Mouse (Mus musculus) neural tube, embryonic 13.5 days (tissue): ENCODE data around the gene Shank2. TPM values are rescaled to one million over a fixed set of nuclear protein-coding genes. Genes with fewer than 3 reads are reported as not detected.

Experiments
- ATAC-seq: fragments of 200-750 bp; cut with Nextera tagmentation; 2 replicates; pipeline ENCODE4 v1.8.0; 2017; ENCODE audit warnings: low read depth, mild to moderate bottlenecking, moderate TSS enrichment, moderate library complexity
- H3K27ac ChIP-seq: fragments of 300-500 bp; sonication (generic); replicated peaks from 2 replicates; pipeline ENCODE4 v1.5.1; 2015; ENCODE audit warnings: moderate library complexity, mild to moderate bottlenecking, inconsistent platforms
- H3K27me3 ChIP-seq: fragments of 300-500 bp; sonication (generic); 2 replicates; pipeline ENCODE4 v1.6.1; 2015; ENCODE audit warnings: mild to moderate bottlenecking, inconsistent platforms
- H3K36me3 ChIP-seq: fragments of 300-500 bp; sonication (generic); 2 replicates; pipeline ENCODE4 v1.6.1; 2015; ENCODE audit warnings: mild to moderate bottlenecking, inconsistent platforms
- H3K4me1 ChIP-seq: fragments of 300-500 bp; sonication (generic); replicated peaks from 2 replicates; pipeline ENCODE4 v1.6.1; 2015; ENCODE audit warnings: inconsistent platforms
- H3K4me2 ChIP-seq: fragments of 300-500 bp; sonication (generic); 2 replicates; pipeline ENCODE4 v1.6.1; 2015; ENCODE audit warnings: inconsistent platforms, mild to moderate bottlenecking, moderate library complexity
- H3K4me3 ChIP-seq: fragments of 300-500 bp; sonication (generic); 2 replicates; pipeline ENCODE4 v1.5.1; 2015; ENCODE audit warnings: mild to moderate bottlenecking, inconsistent platforms
- H3K9ac ChIP-seq: fragments of 300-500 bp; sonication (generic); 2 replicates; pipeline ENCODE4 v1.6.1; 2015; ENCODE audit warnings: moderate library complexity, mild to moderate bottlenecking, inconsistent platforms
- H3K9me3 ChIP-seq: fragments of 300-500 bp; sonication (generic); 2 replicates; pipeline ENCODE4 v1.6.1; 2016; ENCODE audit warnings: inconsistent platforms
- WGBS: fragments of 180-500 bp; shearing (Covaris S2); methylation state at CpG from one replicate; pipeline ENCODE4 v1.1.7; 2015; 5-methylcytosine and 5-hydroxymethylcytosine counted together
- polyA plus RNA-seq: library from polyadenylated mRNA; unstranded; fragments of >200 nt; fragmentation: Nextera tagmentation; extraction: Ambion mirVana; gene quantifications from 2 replicates; pipeline ENCODE4 v1.2.1, GENCODE M21; 2015

The Shank2 gene
- polyA plus RNA-seq, 1 experiment from 2014 or later, result 6.7 TPM

- H3K9me3 ChIP-seq, result no peaks in the 10 kb centered on the region
- no peaks in the 10 kb centered on the region; the same call in 1 of the 2 replicates for H3K4me1 ChIP-seq
- H3K4me3 ChIP-seq, result no peak overlapping the region
- no peak for ATAC-seq
- no peaks in the 10 kb centered on the region for H3K27me3 ChIP-seq
- no peak overlapping the region for H3K9ac ChIP-seq
- no peak overlapping the region for H3K4me2 ChIP-seq
- no peak overlapping the region for H3K27ac ChIP-seq
- no peaks in the 10 kb centered on the region for H3K36me3 ChIP-seq
- 46% methylated on average over 8 of the region's 8 CpGs for WGBS
Observed at GRCm38 (mm10) chr7:144153682-144154081, 152.0 kb downstream of the Shank2 start.

GRCm38 (mm10) chr7:144157936-144158335 lies 156.2 kb downstream of the Shank2 start:
- 92% methylated on average over 8 of the region's 8 CpGs for WGBS
- peaks cover 7% of the 10 kb centered on the region; the same call in 1 of the 2 replicates for H3K4me1 ChIP-seq
- no peaks in the 10 kb centered on the region for H3K9me3 ChIP-seq
- H3K27ac ChIP-seq, result no peak overlapping the region
- no peak overlapping the region for H3K4me3 ChIP-seq
- no peaks in the 10 kb centered on the region for H3K36me3 ChIP-seq
- H3K9ac ChIP-seq, result no peak overlapping the region
- no peak for ATAC-seq
- no peaks in the 10 kb centered on the region for H3K27me3 ChIP-seq
- H3K4me2 ChIP-seq, result no peak overlapping the region

- WGBS, result 69% methylated on average over 8 of the region's 8 CpGs
- Histone ChIP-seq H3K9ac (no peak overlapping the region), H3K4me2 (no peak overlapping the region), H3K9me3 (no peaks in the 10 kb centered on the region), H3K4me3 (no peak overlapping the region), H3K4me1 (peaks cover 7% of the 10 kb centered on the region; the same call in 1 of the 2 replicates), H3K27ac (no peak overlapping the region), H3K36me3 (no peaks in the 10 kb centered on the region), H3K27me3 (no peaks in the 10 kb centered on the region)
- ATAC-seq, result no peak
Observed at GRCm38 (mm10) chr7:144159556-144159955, 157.8 kb downstream of the Shank2 start.

- no peak for ATAC-seq
- H3K9ac ChIP-seq, result no peak overlapping the region
- H3K4me2 ChIP-seq, result no peak overlapping the region
Observed at GRCm38 (mm10) chr7:144160066-144160465, 158.3 kb downstream of the Shank2 start.

GRCm38 (mm10) chr7:144160646-144161249 lies 159.0 kb downstream of the Shank2 start:
- Histone ChIP-seq H3K4me1 (peaks cover 7% of the 10 kb centered on the region; the same call in 1 of the 2 replicates), H3K27ac (0 out of 2 replicates have a peak overlapping the region, but pooled peaks have one; percentile 9), H3K27me3 (no peaks in the 10 kb centered on the region), H3K9me3 (no peaks in the 10 kb centered on the region), H3K36me3 (no peaks in the 10 kb centered on the region), H3K9ac (no peak overlapping the region), H3K4me2 (no peak overlapping the region), H3K4me3 (no peak overlapping the region)
- no peak for ATAC-seq
- WGBS, result 82% methylated on average over 15 of the region's 15 CpGs

More at GRCm38 (mm10) chr7:144160066-144160465, 158.3 kb downstream of the Shank2 start:
- Histone ChIP-seq H3K36me3 (no peaks in the 10 kb centered on the region), H3K27ac (no peak overlapping the region), H3K9me3 (no peaks in the 10 kb centered on the region), H3K4me1 (peaks cover 7% of the 10 kb centered on the region; the same call in 1 of the 2 replicates), H3K27me3 (no peaks in the 10 kb centered on the region), H3K4me3 (no peak overlapping the region)
- 74% methylated on average over 2 of the region's 2 CpGs for WGBS

GRCm38 (mm10) chr7:144170272-144170671 lies 168.5 kb downstream of the Shank2 start:
- H3K36me3 ChIP-seq, result no peaks in the 10 kb centered on the region
- peaks cover 9% of the 10 kb centered on the region for H3K4me1 ChIP-seq
- H3K27ac ChIP-seq, result no peak overlapping the region
- WGBS, result 82% methylated on average over 5 of the region's 5 CpGs
- H3K4me3 ChIP-seq, result no peak overlapping the region
- no peaks in the 10 kb centered on the region for H3K27me3 ChIP-seq
- no peak overlapping the region for H3K9ac ChIP-seq
- no peaks in the 10 kb centered on the region for H3K9me3 ChIP-seq
- ATAC-seq, result no peak
- H3K4me2 ChIP-seq, result no peak overlapping the region

GRCm38 (mm10) chr7:144170686-144171085 lies 169.0 kb downstream of the Shank2 start:
- Histone ChIP-seq H3K4me2 (no peak overlapping the region), H3K9ac (no peak overlapping the region), H3K36me3 (no peaks in the 10 kb centered on the region), H3K4me3 (no peak overlapping the region), H3K9me3 (no peaks in the 10 kb centered on the region), H3K27ac (no peak overlapping the region), H3K4me1 (peaks cover 13% of the 10 kb centered on the region), H3K27me3 (no peaks in the 10 kb centered on the region)
- 86% methylated on average over 9 of the region's 9 CpGs for WGBS
- no peak for ATAC-seq

GRCm38 (mm10) chr7:144173869-144174268 lies 172.1 kb downstream of the Shank2 start:
- Histone ChIP-seq H3K4me1 (peaks cover 40% of the 10 kb centered on the region), H3K9me3 (no peaks in the 10 kb centered on the region), H3K9ac (no peak overlapping the region), H3K27me3 (peaks cover 8% of the 10 kb centered on the region; the same call in 1 of the 2 replicates), H3K27ac (no peak overlapping the region), H3K4me3 (no peak overlapping the region), H3K4me2 (no peak overlapping the region), H3K36me3 (no peaks in the 10 kb centered on the region)
- ATAC-seq, result no peak
- 94% methylated on average over 6 of the region's 6 CpGs for WGBS

- H3K9ac ChIP-seq, result no peak overlapping the region
- H3K27ac ChIP-seq, result peak overlapping the region; percentile 89; the same call in 1 of the 2 replicates
- H3K9me3 ChIP-seq, result no peaks in the 10 kb centered on the region
- ATAC-seq, result no peak
- H3K4me3 ChIP-seq, result no peak overlapping the region
- peaks cover 40% of the 10 kb centered on the region for H3K4me1 ChIP-seq
- H3K27me3 ChIP-seq, result peaks cover 8% of the 10 kb centered on the region; the same call in 1 of the 2 replicates
- WGBS, result 79% methylated on average over 14 of the region's 14 CpGs
- H3K36me3 ChIP-seq, result no peaks in the 10 kb centered on the region
- peak overlapping the region; percentile 67 for H3K4me2 ChIP-seq
Observed at GRCm38 (mm10) chr7:144174329-144174728, 172.6 kb downstream of the Shank2 start.

GRCm38 (mm10) chr7:144175025-144175424 lies 173.3 kb downstream of the Shank2 start:
- peak overlapping the region; percentile 79 for H3K9ac ChIP-seq
- H3K4me3 ChIP-seq, result peak overlapping the region; percentile 49
- 19% methylated on average over 7 of the region's 7 CpGs for WGBS
- H3K27ac ChIP-seq, result peak overlapping the region; percentile 89
- no peaks in the 10 kb centered on the region for H3K9me3 ChIP-seq
- peak; percentile 8; the same call in 1 of the 2 replicates for ATAC-seq
- H3K4me2 ChIP-seq, result peak overlapping the region; percentile 67
- H3K4me1 ChIP-seq, result peaks cover 40% of the 10 kb centered on the region
- H3K36me3 ChIP-seq, result no peaks in the 10 kb centered on the region
- H3K27me3 ChIP-seq, result peaks cover 8% of the 10 kb centered on the region; the same call in 1 of the 2 replicates

GRCm38 (mm10) chr7:144175481-144176233 lies 173.9 kb downstream of the Shank2 start:
- 3% methylated on average over 40 of the region's 40 CpGs for WGBS
- peak; percentile 84 for ATAC-seq
- no peaks in the 10 kb centered on the region for H3K9me3 ChIP-seq
- H3K4me3 ChIP-seq, result peak overlapping the region; percentile 49
- H3K4me1 ChIP-seq, result peaks cover 40% of the 10 kb centered on the region
- peak overlapping the region; percentile 67 for H3K4me2 ChIP-seq
- H3K36me3 ChIP-seq, result no peaks in the 10 kb centered on the region
- peak overlapping the region; percentile 79 for H3K9ac ChIP-seq
- peaks cover 8% of the 10 kb centered on the region; the same call in 1 of the 2 replicates for H3K27me3 ChIP-seq
- H3K27ac ChIP-seq, result peak overlapping the region; percentile 89

- no peak for ATAC-seq
- H3K27me3 ChIP-seq, result peaks cover 8% of the 10 kb centered on the region; the same call in 1 of the 2 replicates
Observed at GRCm38 (mm10) chr7:144176234-144176730, 174.6 kb downstream of the Shank2 start.

More at GRCm38 (mm10) chr7:144176234-144176730, 174.6 kb downstream of the Shank2 start:
- Histone ChIP-seq H3K4me3 (peak overlapping the region; percentile 49), H3K36me3 (no peaks in the 10 kb centered on the region), H3K4me1 (peaks cover 40% of the 10 kb centered on the region), H3K9ac (peak overlapping the region; percentile 79), H3K27ac (peak overlapping the region; percentile 89), H3K9me3 (no peaks in the 10 kb centered on the region), H3K4me2 (peak overlapping the region; percentile 67)
- WGBS, result 61% methylated on average over 3 of the region's 3 CpGs
